Mouse (Mus musculus) MEL (cell line): ENCODE results near the gene Uspl1. TPM values are rescaled to one million over a fixed set of nuclear protein-coding genes. Genes with fewer than 3 reads are reported as not detected.
A peak's percentile ranks its signal among the peaks of the same experiment; 100 is the strongest.

Experiments used
- DNase-seq: peaks from one replicate; pipeline ENCODE4 v3.0.0; 2011; ENCODE audit warnings: low read depth, low spot score
- H3K27ac ChIP-seq: 2 replicates; pipeline ENCODE4 v1.5.1; 2012; ENCODE audit warnings: low read depth, mild to moderate bottlenecking, control low read depth, low read length, moderate library complexity; ENCODE audit not compliant: control insufficient read depth
- H3K27me3 ChIP-seq, 2 experiments: fragments of 150-350 bp in 1 of 2; sonication (generic) in 1 of 2; 2 replicates each; pipeline ENCODE4 v1.6.1; 2012; ENCODE audit warnings: low read length in 2 of 2, mild to moderate bottlenecking in 2 of 2, improper control_type of control experiment in 1 of 2, moderate library complexity in 1 of 2; ENCODE audit not compliant: insufficient read depth in 2 of 2, control insufficient read depth in 1 of 2
- H3K36me3 ChIP-seq, 2 experiments: 2 replicates each; pipeline ENCODE4 v1.6.1; 2012 to 2014; ENCODE audit warnings: low read length in 2 of 2, improper control_type of control experiment in 1 of 2, inconsistent platforms in 1 of 2, mild to moderate bottlenecking in 1 of 2; ENCODE audit not compliant: insufficient read depth in 2 of 2, control insufficient read depth in 1 of 2
- H3K4me1 ChIP-seq, 2 experiments: fragments of 150-350 bp in 1 of 2; sonication (generic) in 1 of 2; 2 replicates each; pipeline ENCODE4 v1.6.1; 2012; ENCODE audit warnings: low read length in 2 of 2, improper control_type of control experiment in 1 of 2, mild to moderate bottlenecking in 1 of 2; ENCODE audit not compliant: insufficient read depth in 2 of 2, control insufficient read depth in 1 of 2
- H3K4me3 ChIP-seq, 2 experiments: fragments of 150-350 bp in 1 of 2; sonication (generic) in 1 of 2; 2 replicates each; pipeline ENCODE4 v1.5.1; 2012; ENCODE audit warnings: low read depth in 2 of 2, low read length in 2 of 2, mild to moderate bottlenecking in 2 of 2, moderate library complexity in 2 of 2, control low read depth in 1 of 2, improper control_type of control experiment in 1 of 2; ENCODE audit not compliant: control insufficient read depth in 1 of 2, insufficient read depth in 1 of 2
- H3K79me2 ChIP-seq: 2 replicates; pipeline ENCODE4 v1.6.1; 2012; ENCODE audit warnings: mild to moderate bottlenecking, low read length, moderate library complexity; ENCODE audit not compliant: control insufficient read depth, poor library complexity, insufficient read depth
- H3K9ac ChIP-seq: 2 replicates; pipeline ENCODE4 v1.6.1; 2012; ENCODE audit warnings: low read depth, mild to moderate bottlenecking, control low read depth, low read length, moderate library complexity; ENCODE audit not compliant: control insufficient read depth, poor library complexity, severe bottlenecking
- H3K9me3 ChIP-seq: fragments of 150-350 bp; sonication (generic); replicated peaks from 2 replicates; pipeline ENCODE4 v1.6.1; 2012; ENCODE audit warnings: mild to moderate bottlenecking, low read length, improper control_type of control experiment, moderate library complexity; ENCODE audit not compliant: insufficient read depth
- CHD1 ChIP-seq: IDR thresholded peaks from 2 replicates; pipeline ENCODE4 v1.6.1; 2012; ENCODE audit warnings: low read depth, mild to moderate bottlenecking, inconsistent platforms, low read length, improper control_type of control experiment
- CHD2 ChIP-seq: IDR thresholded peaks from 2 replicates; pipeline ENCODE4 v1.6.1; 2011; ENCODE audit warnings: low read length, improper control_type of control experiment
- EP300 ChIP-seq, 2 experiments: IDR thresholded peaks; 2 replicates each; pipeline ENCODE4 v1.6.1; 2011; ENCODE audit warnings: improper control_type of control experiment in 2 of 2, low read length in 2 of 2, low read depth in 1 of 2, mild to moderate bottlenecking in 1 of 2
- ETS1 ChIP-seq: IDR thresholded peaks from 2 replicates; pipeline ENCODE4 v1.6.1; 2012; ENCODE audit warnings: low read depth, mild to moderate bottlenecking, inconsistent platforms, low read length, improper control_type of control experiment, moderate library complexity
- GATA1 ChIP-seq: IDR thresholded peaks from 2 replicates; pipeline ENCODE4 v1.6.1; 2011; ENCODE audit warnings: low read depth, low read length, improper control_type of control experiment
- JUND ChIP-seq: IDR thresholded peaks from 2 replicates; pipeline ENCODE4 v1.6.1; 2011; ENCODE audit warnings: low read depth, mild to moderate bottlenecking, improper control_type of control experiment, low read length
- KAT2A ChIP-seq: conservative IDR thresholded peaks from 2 replicates; pipeline ENCODE4 v1.6.1; 2012; ENCODE audit warnings: low read depth, low read length, improper control_type of control experiment, inconsistent platforms
- MAFK ChIP-seq: IDR thresholded peaks from 2 replicates; pipeline ENCODE4 v1.6.1; 2011; ENCODE audit warnings: low read depth, mild to moderate bottlenecking, low read length, improper control_type of control experiment, borderline replicate concordance
- MAX ChIP-seq: IDR thresholded peaks from 2 replicates; pipeline ENCODE4 v1.6.1; 2011; ENCODE audit warnings: low read length, improper control_type of control experiment
- MYC ChIP-seq: IDR thresholded peaks from 2 replicates; pipeline ENCODE4 v1.6.1; 2011; ENCODE audit warnings: low read depth, mild to moderate bottlenecking, low read length, improper control_type of control experiment, moderate library complexity
- NRF1 ChIP-seq: IDR thresholded peaks from 2 replicates; pipeline ENCODE4 v1.6.1; 2014; ENCODE audit warnings: low read depth, mild to moderate bottlenecking, inconsistent platforms, low read length, improper control_type of control experiment, moderate library complexity; ENCODE audit not compliant: poor library complexity, insufficient read depth, severe bottlenecking
- POLR2A ChIP-seq, 2 experiments: IDR thresholded peaks; 2 replicates each; pipeline ENCODE4 v1.6.1; 2011 to 2012; ENCODE audit warnings: low read length in 2 of 2, mild to moderate bottlenecking in 2 of 2, control low read depth in 1 of 2, improper control_type of control experiment in 1 of 2, low read depth in 1 of 2, moderate library complexity in 1 of 2; ENCODE audit not compliant: control insufficient read depth in 1 of 2, insufficient read depth in 1 of 2, poor library complexity in 1 of 2
- POLR2AphosphoS2 ChIP-seq: IDR thresholded peaks from 2 replicates; pipeline ENCODE4 v1.6.1; 2011; ENCODE audit warnings: low read length, improper control_type of control experiment
- SIN3A ChIP-seq: IDR thresholded peaks from 2 replicates; pipeline ENCODE4 v1.6.1; 2012; ENCODE audit warnings: low read length, improper control_type of control experiment, inconsistent platforms
- TAL1 ChIP-seq: IDR thresholded peaks from 2 replicates; pipeline ENCODE4 v1.6.1; 2012; ENCODE audit warnings: mild to moderate bottlenecking, inconsistent platforms, low read length, moderate library complexity, mixed read lengths
- TBP ChIP-seq: IDR thresholded peaks from 2 replicates; pipeline ENCODE4 v1.8.0; 2011; ENCODE audit warnings: low read depth, low read length, improper control_type of control experiment
- TCF12 ChIP-seq: IDR thresholded peaks from 2 replicates; pipeline ENCODE4 v1.6.1; 2014; ENCODE audit warnings: low read depth, mild to moderate bottlenecking, inconsistent platforms, low read length, improper control_type of control experiment, moderate library complexity
- UBTF ChIP-seq: IDR thresholded peaks from 2 replicates; pipeline ENCODE4 v1.6.1; 2012; ENCODE audit warnings: low read depth, mild to moderate bottlenecking, inconsistent platforms, low read length, improper control_type of control experiment, moderate library complexity, borderline replicate concordance; ENCODE audit not compliant: insufficient read depth
- USF1 ChIP-seq: IDR thresholded peaks from 2 replicates; pipeline ENCODE4 v1.6.1; 2014; ENCODE audit warnings: low read depth, mild to moderate bottlenecking, inconsistent platforms, low read length, improper control_type of control experiment, moderate library complexity
- ZKSCAN1 ChIP-seq: IDR thresholded peaks from 2 replicates; pipeline ENCODE4 v1.6.1; 2012; ENCODE audit warnings: low read depth, mild to moderate bottlenecking, inconsistent platforms, low read length, improper control_type of control experiment, moderate library complexity
- ZNF384 ChIP-seq: IDR thresholded peaks from 2 replicates; pipeline ENCODE4 v1.6.1; 2012; ENCODE audit warnings: low read depth, mild to moderate bottlenecking, inconsistent platforms, low read length, improper control_type of control experiment
- polyA plus RNA-seq, 2 experiments: library from polyadenylated mRNA; stranded (reverse) in 1 of 2; unstranded in 1 of 2; fragments of >175 nt in 1 of 2; fragments of >200 nt in 1 of 2; gene quantifications; 2 replicates each; pipeline versions ENCODE4 v1.2.1 to v1.2.4; 2012; ENCODE audit warnings: low replicate concordance in 2 of 2, low read depth in 1 of 2; ENCODE audit not compliant: insufficient read length in 2 of 2, insufficient read depth in 1 of 2, missing spikeins in 1 of 2
- total RNA-seq: library from RNA; depleted of rRNA; stranded (reverse); fragments of 300-350 nt; gene quantifications from 2 replicates; pipeline ENCODE4 v1.2.3, GENCODE M21; 2012

Uspl1 gene
- total and polyA plus RNA-seq, 3 experiments = 68.5 to 179 (median 94.4) TPM

DNA sequence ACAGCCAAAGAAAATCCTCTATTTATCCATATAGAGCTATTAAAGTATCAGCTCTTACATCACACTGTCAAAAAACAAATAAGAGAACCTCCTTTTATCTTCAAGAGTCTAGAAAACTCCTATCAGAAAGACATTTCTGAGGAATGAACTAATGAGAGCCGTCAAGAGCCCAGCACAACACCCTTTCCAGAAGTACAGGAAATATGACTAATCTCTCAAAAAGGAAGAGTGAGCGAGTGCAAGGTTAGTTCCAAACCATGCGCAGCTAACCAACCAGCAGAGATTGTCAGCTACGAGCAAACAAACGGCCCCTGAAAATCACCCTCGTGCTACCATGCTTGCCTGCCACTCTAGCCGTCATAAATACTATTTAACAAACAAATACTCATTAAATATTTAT, 21.3 kb upstream of the Uspl1 start:
- no peak for TF ChIP-seq EP300 (IDR thresholded peaks at IDR 0.05; ENCODE audit: low read depth in 1 of 2, low read length in 2 of 2)
- 0 out of 2 replicates have a peak, but pooled peaks have one; percentile 31 for TF ChIP-seq NRF1
- no peak for TF ChIP-seq CHD1
- no peak for TF ChIP-seq CHD2
- no peak for TF ChIP-seq TAL1
- no peak for TF ChIP-seq ZNF384
- peak; percentile 23; the same call in 1 of the 2 replicates for TF ChIP-seq GATA1
- no peak for TF ChIP-seq SIN3A
- TF ChIP-seq MAFK = no peak
- TF ChIP-seq MYC = 0 out of 2 replicates have a peak, but pooled peaks have one; percentile 63
- H3K27me3 ChIP-seq = no peaks in the 10 kb centered on the region
- H3K4me1 ChIP-seq = peaks cover 0 to 6% of the 10 kb centered on the region in 2 experiments; a peak in 1 of 4 replicates
- H3K9ac ChIP-seq = peak overlapping the region; percentile 19; the same call in 1 of the 2 replicates
- no peaks in the 10 kb centered on the region for H3K79me2 ChIP-seq
- DNase-seq = peak; percentile 72
- 0 out of 4 replicates have a peak, but pooled peaks cover 0 to 3% of the 10 kb centered on the region in 2 experiments for H3K36me3 ChIP-seq
- H3K4me3 ChIP-seq = peak overlapping the region; percentile 16 to 23; a peak in 3 of 4 replicates
- H3K27ac ChIP-seq = no peak overlapping the region
- no peaks in the 10 kb centered on the region for H3K9me3 ChIP-seq

DNA sequence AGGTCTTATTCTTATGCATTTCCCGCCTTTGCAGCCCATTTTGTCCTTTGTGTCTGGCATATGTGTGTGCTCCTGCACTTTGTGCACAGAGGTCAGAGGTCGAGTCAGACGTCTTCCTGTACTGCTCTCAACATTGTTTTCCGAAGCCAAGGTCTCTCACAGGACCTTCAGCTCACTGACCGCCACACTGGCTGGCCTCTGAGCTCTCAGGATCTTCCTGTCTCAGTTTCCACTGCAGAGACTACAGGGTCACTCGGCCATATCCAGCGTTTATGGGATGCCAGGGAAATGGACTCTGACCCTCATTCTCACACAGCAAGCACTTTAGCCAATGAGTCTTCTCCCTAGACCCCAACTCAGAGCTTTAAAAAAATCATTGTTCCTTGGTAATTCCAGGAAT, 19.3 kb upstream of the Uspl1 start:
- no peak for DNase-seq
- no peak overlapping the region for H3K4me3 ChIP-seq
- H3K9me3 ChIP-seq = no peaks in the 10 kb centered on the region
- H3K36me3 ChIP-seq = 0 out of 4 replicates have a peak, but pooled peaks cover 0 to 3% of the 10 kb centered on the region in 2 experiments
- no peak overlapping the region for H3K9ac ChIP-seq
- peaks cover 0 to 6% of the 10 kb centered on the region in 2 experiments; a peak in 1 of 4 replicates for H3K4me1 ChIP-seq
- TF ChIP-seq TBP = no peak
- TF ChIP-seq TCF12 = no peak
- no peak for TF ChIP-seq EP300 (IDR thresholded peaks at IDR 0.05; ENCODE audit: low read depth in 1 of 2, low read length in 2 of 2)
- no peak for TF ChIP-seq MAX
- TF ChIP-seq UBTF = no peak
- no peak for TF ChIP-seq ZKSCAN1
- TF ChIP-seq POLR2A (IDR thresholded peaks at IDR 0.05; ENCODE audit: control insufficient read depth in 1 of 2, insufficient read depth in 1 of 2, low read depth in 1 of 2, low read length in 2 of 2, poor library complexity in 1 of 2) = no peak
- no peak for TF ChIP-seq USF1
- no peak for TF ChIP-seq JUND
- TF ChIP-seq KAT2A = no peak
- no peak for TF ChIP-seq POLR2AphosphoS2
- TF ChIP-seq CHD2 = no peak
- no peak for TF ChIP-seq ETS1
- TF ChIP-seq ZNF384 = no peak
- TF ChIP-seq, all 39 proteins: peak for 0
- no peak overlapping the region for H3K27ac ChIP-seq
- no peaks in the 10 kb centered on the region for H3K27me3 ChIP-seq
- no peaks in the 10 kb centered on the region for H3K79me2 ChIP-seq
